8 mouse cellular contexts compared by ENCODE assay signal in genomic region chr14:73385720-73386374, GRCm38 (mm10). TPM values are rescaled to one million over a fixed set of nuclear protein-coding genes. Genes with fewer than 3 reads are reported as not detected.
DNase-seq lines count a peak whose midpoint lies in the region; ATAC-seq and TF ChIP-seq lines count a peak whose summit lies in the region.

No protein-coding gene starts in this region.

- H3K4me2 ChIP-seq in CH12.LX (ENCODE audit: insufficient read depth, low read depth, poor library complexity, severe bottlenecking), result no peak overlapping the region
- peak overlapping the region; percentile 75 for H3K4me2 ChIP-seq in liver, embryonic 12.5 days

- H3K27ac ChIP-seq in CH12.LX (ENCODE audit: insufficient read depth, low read depth), result no peak overlapping the region
- H3K27ac ChIP-seq in forebrain, embryonic 10.5 days, result peak overlapping the region; percentile 96
- peak overlapping the region; percentile 96 for H3K27ac ChIP-seq in liver, embryonic 12.5 days

- no peaks in the 10 kb centered on the region for H3K9me3 ChIP-seq in CH12.LX (replicated peaks; ENCODE audit: low read length)
- no peaks in the 10 kb centered on the region for H3K9me3 ChIP-seq in forebrain, embryonic 10.5 days
- H3K9me3 ChIP-seq in liver, embryonic 12.5 days (replicated peaks), result no peaks in the 10 kb centered on the region

- TF ChIP-seq POLR2A in CH12.LX (IDR thresholded peaks at IDR 0.05; ENCODE audit: low read depth, low read length), result no peak

- H3K36me3 ChIP-seq in CH12.LX (replicated peaks in 1 of 2; ENCODE audit: control insufficient read depth in 1 of 2, insufficient read depth in 1 of 2, low read length in 1 of 2), result peaks cover 9 to 16% of the 10 kb centered on the region in 2 experiments
- no peaks in the 10 kb centered on the region for H3K36me3 ChIP-seq in forebrain, embryonic 10.5 days (replicated peaks)
- peaks cover 3% of the 10 kb centered on the region for H3K36me3 ChIP-seq in liver, embryonic 12.5 days

- no peak overlapping the region for H3K9ac ChIP-seq in CH12.LX (ENCODE audit: insufficient read depth, low read depth)
- peak overlapping the region; percentile 97; the same call in 1 of the 2 replicates for H3K9ac ChIP-seq in liver, embryonic 12.5 days

- H3K4me3 ChIP-seq in CH12.LX (replicated peaks in 1 of 3; ENCODE audit: low read depth in 2 of 3, low read length in 2 of 3, poor library complexity in 1 of 3), result no peak overlapping the region
- peak overlapping the region; percentile 96 for H3K4me3 ChIP-seq in forebrain, embryonic 10.5 days
- peak overlapping the region; percentile 98 for H3K4me3 ChIP-seq in liver, embryonic 12.5 days

- H3K4me1 ChIP-seq in CH12.LX (ENCODE audit: control insufficient read depth in 1 of 2, insufficient read depth in 2 of 2), result peaks cover 14 to 59% of the 10 kb centered on the region in 2 experiments
- H3K4me1 ChIP-seq in forebrain, embryonic 10.5 days, result peaks cover 52% of the 10 kb centered on the region
- peaks cover 71% of the 10 kb centered on the region for H3K4me1 ChIP-seq in liver, embryonic 12.5 days

- no peak for TF ChIP-seq CTCF in CH12.LX (conservative IDR thresholded peaks at IDR 0.05 in 1 of 2, IDR thresholded peaks at IDR 0.05 in 1 of 2; ENCODE audit: low read depth in 2 of 2, low read length in 2 of 2)

- ATAC-seq in liver, embryonic 12.5 days, result peak; percentile 47
- ATAC-seq in activated CD4-positive, CD25-positive, alpha-beta regulatory T cell, adult 4 months, result no peak

- DNase-seq in embryo, embryonic 9.5 days (ENCODE audit: extremely low spot score), result peak; percentile 14
- no peak for DNase-seq in embryo, embryonic 10 days (ENCODE audit: low spot score)
- no peak for DNase-seq in CH12.LX (ENCODE audit: extremely low read depth)
- no peak for DNase-seq in forebrain, embryonic 10.5 days (ENCODE audit: extremely low spot score, low spot score)
- DNase-seq in gastrocnemius, postnatal 4 days (ENCODE audit: low spot score in 2 of 2), result no peak
- DNase-seq in layer of hippocampus, adult 18-20 months (ENCODE audit: low spot score in 2 of 2), result no peak

- peaks cover 37% of the 10 kb centered on the region for H3K79me2 ChIP-seq in CH12.LX (replicated peaks; ENCODE audit: control insufficient read depth, extremely low read depth, insufficient read depth, poor library complexity, severe bottlenecking)

- in situ Hi-C loops in CH12.LX (cut with MboI; ENCODE audit: low pct_ligation_motif_present, low pct_unique_long_range_greater_than_20kb, low sequenced_read_pairs), result loop anchor here (5.0 kb wide), 1 partner anchor 36 kb away; no protein-coding TSS in a partner anchor

- dilution Hi-C loops in CH12.LX (cut with MboI; ENCODE audit: extremely low pct_ligation_motif_present, extremely low pct_unique_long_range_greater_than_20kb, low sequenced_read_pairs), result no loop called here

- no peak for TF ChIP-seq EP300 in CH12.LX (IDR thresholded peaks at IDR 0.05; ENCODE audit: low read length)

- no peaks in the 10 kb centered on the region for H3K27me3 ChIP-seq in CH12.LX (replicated peaks)
- peaks cover 7% of the 10 kb centered on the region; the same call in 1 of the 2 replicates for H3K27me3 ChIP-seq in forebrain, embryonic 10.5 days (ENCODE audit: poor library complexity, severe bottlenecking)
- H3K27me3 ChIP-seq in liver, embryonic 12.5 days (replicated peaks), result no peaks in the 10 kb centered on the region

- no peak for TF ChIP-seq RAD21 in CH12.LX (IDR thresholded peaks at IDR 0.05; ENCODE audit: low read depth, low read length)

- WGBS in forebrain, embryonic 10.5 days, result 82% methylated on average over 2 of the region's 2 CpGs
- 74% methylated on average over 2 of the region's 2 CpGs for WGBS in liver, embryonic 12.5 days (ENCODE audit: insufficient replicate concordance)

TF ChIP-seq in CH12.LX, 34 proteins besides CTCF, POLR2A, EP300 and RAD21:
- TF ChIP-seq ZMIZ1 (IDR thresholded peaks at IDR 0.05; ENCODE audit: low read depth, low read length), result no peak
- peak; percentile 46; the same call in 1 of the 2 replicates for TF ChIP-seq ZNF384 (IDR thresholded peaks at IDR 0.05; ENCODE audit: low read depth, low read length)
- TF ChIP-seq CHD1 (IDR thresholded peaks at IDR 0.05; ENCODE audit: low read depth, low read length), result no peak

RNA-seq across cellular contexts. Expression of gene Itm2b, which starts 0.8 kb away (rescaled TPM):
- 191 and 305 TPM in 2 replicates for total RNA-seq in CH12.LX (2012; rRNA removed)
- 190 and 212 TPM in 2 replicates for total RNA-seq in CH12.LX (2014; rRNA removed)
- polyA plus RNA-seq in CH12.LX (2012; ENCODE audit: insufficient read length, low read depth), result 234 and 254 TPM in 2 replicates
- polyA plus RNA-seq in forebrain, embryonic 10.5 days (2016; fragmentation: Nextera tagmentation; extraction: Ambion mirVana), result 192 and 209 TPM in 2 replicates
- polyA plus RNA-seq in liver, embryonic 12.5 days (2016; fragmentation: Nextera tagmentation; extraction: Ambion mirVana), result 395 and 399 TPM in 2 replicates
- polyA plus RNA-seq in activated CD4-positive, CD25-positive, alpha-beta regulatory T cell, adult 4 months (2017; shearing (Covaris generic)), result 1,000 to 10,000 TPM in 1 of 2 experiments, 100 to 1,000 TPM in 1; 963 to 1,015 TPM
- total RNA-seq in gastrocnemius, postnatal 4 days (2021), result 100 to 1,000 TPM; 486 to 491 TPM
- 1,000 to 10,000 TPM; 1,015 to 1,046 TPM for total RNA-seq in layer of hippocampus, adult 18-20 months (2021)

Comparison
In these comparisons a context has a peak if more than half of its experiments do, and no peak if none do; other contexts are left out.
1. H3K4me3 ChIP-seq: peak in forebrain, embryonic 10.5 days (single experiment) and liver, embryonic 12.5 days (single experiment); none in CH12.LX (0 of 3).